Mouse (Mus musculus) right cerebral cortex, postnatal 36 days (tissue): ENCODE data around the gene Zfp365.

Experiments
- DNase-seq, 2 experiments: peaks; one replicate each; pipeline ENCODE4 v3.0.0; 2022; ENCODE audit warnings: low spot score in 2 of 2, mixed read lengths in 1 of 2

Zfp365 gene

DNA sequence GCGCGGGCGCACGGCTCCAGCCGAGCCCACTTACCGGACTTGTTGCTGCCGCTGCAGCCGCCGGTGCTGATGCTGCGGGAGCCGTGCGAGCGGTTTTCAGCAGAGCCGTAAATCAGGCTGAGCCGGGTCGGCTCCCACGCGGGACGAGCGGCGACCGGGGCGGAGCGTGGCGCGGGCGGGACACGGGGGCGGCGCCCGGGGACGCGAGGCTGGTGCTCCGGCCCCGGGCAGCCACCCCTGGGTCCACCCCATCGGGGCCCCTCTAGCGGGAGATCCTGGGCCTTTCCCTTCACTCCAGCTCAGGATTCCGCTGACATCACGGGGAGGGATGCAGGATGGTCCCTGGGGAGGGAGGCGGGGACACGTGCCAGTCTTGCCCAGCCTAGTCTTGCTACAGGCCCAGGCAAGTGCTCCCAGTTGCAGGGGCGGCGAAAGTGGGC, at the start of gene Zfp365:
Gene Zfp365, minus strand, starts transcription at position 326 of the 440 bp plus-strand sequence.
- DNase-seq, result peak; percentile 89 to 90

DNA sequence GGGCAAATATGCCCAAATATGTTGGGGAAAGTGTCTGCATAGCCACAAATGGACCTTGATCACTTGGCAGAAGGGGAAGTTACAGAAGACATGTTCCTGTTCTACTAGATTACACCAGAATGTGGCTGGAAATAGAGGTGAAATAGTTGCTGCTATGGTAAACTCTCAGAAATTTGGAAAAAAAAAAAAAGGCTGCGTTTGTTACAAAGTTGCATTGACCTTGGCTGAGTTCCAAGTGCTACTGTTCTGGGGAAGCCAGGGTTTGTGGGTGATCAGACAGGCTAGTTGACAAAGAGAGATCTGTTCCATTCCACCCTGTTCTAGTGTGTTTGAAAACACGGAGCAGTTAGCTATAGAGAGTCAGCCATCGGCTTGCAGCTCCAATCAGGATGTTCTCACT, 47.5 kb upstream of the Zfp365 start:
- no peak for DNase-seq

DNA sequence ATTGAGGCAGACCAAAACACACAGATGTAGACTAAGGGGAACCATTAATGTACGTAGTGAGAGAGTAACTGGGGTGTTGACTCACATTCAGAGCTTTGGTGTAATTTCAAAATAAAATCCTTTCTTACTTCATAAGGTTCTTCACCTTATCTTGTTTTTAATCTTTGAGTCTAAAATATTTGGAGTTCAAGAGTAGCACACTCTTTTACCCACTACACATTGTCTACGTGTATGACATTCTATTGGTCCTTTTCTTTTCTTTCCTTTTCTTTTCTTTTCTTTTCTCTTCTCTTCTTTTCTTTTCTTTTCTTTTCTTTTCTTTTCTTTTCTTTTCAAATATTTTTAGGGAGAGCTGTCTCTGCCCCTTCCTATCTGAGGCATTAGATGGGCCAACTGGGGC, 43.5 kb upstream of the Zfp365 start:
- no peak for DNase-seq

DNA sequence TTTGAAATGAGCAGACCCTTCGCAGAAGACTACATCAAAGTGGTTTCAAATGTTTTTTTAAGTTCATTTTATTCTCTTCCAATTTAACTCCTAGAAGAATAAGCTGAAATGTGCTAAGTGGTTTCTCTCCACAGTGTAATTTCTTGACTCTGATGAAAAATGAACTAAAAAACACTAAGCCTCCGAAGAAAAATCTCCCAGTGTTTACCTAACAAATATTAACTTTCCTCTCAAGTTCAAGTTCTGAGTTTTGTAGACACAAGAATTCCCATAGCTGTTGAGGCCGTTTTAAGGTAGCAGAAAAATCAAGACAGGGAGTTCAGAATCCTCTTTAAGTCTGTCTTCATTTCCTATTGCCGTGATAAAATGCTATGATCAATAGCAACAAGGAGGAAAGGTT, 39.2 kb upstream of the Zfp365 start:
- DNase-seq, result no peak

DNA sequence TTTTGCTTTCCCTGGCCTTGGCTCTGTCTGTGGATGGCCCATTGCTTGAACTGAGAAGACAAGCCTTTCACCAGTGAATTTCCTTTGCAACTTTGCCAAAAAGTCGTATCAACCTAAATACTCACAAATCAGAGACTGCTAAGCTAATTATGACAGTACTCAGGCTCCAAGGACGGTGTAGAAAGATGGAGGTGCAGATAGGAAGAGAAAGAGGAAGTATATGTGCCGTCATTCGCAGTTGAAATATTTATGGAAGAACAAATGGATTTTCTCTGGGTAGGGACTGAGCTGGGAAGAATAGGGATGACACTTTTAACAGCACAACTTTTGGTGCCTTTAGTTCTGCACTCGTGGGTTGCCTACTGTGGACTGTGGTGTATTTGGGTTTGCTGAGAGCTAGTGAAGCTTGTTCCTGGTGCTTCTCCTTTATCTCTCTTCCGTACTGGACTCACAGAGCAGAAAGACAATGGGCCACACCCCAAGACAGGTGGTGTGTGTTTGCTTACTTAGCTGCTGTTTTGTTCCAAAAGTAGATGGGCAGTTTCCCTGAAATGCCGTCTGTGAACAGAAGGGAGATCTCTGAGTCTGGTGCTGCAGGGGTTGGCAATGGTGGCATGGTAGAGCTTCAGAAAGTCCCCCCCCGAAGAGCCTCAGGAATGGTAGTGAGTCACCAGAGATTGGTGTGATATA, 37.7 kb upstream of the Zfp365 start:
- no peak for DNase-seq

DNA sequence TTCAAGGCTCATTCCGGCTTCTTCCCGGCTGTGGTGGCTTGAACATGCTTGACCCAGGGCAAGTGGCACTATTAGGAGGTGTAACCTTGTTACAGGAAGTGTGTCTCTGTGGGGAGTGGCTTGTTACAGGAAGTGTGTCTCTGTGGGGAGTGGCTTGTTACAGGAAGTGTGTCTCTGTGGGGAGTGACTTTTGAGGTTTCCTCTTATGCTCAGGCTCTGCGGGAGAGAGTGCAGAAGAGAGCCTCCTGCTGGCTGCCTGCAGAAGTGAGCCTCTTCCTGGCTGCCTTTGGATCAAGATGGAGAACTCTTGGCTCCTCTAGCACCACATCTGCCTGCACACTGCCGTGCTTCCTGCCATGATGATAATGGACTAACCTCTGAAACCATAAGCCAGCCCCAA, 31.1 kb upstream of the Zfp365 start:
- DNase-seq, result no peak

DNA sequence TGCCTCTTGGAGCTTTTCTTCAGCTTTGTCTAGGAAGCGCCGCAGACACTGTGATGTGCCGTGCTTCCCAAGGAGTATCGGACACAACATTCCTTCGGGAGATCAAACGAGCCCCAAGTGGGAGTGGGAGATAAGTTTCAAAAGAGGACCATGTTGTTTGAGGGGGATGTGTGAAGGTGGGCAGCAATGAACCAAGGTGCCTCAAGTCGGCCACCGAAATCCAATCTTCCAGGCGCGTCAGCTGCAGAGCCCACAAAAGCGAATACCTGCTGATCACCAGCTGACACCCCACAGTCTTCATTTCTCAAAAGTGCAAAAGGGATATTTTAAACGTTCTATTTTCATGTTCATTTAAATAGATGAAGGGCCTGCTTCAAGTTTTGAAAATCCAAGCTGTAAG, 27.1 kb upstream of the Zfp365 start:
- no peak for DNase-seq

DNA sequence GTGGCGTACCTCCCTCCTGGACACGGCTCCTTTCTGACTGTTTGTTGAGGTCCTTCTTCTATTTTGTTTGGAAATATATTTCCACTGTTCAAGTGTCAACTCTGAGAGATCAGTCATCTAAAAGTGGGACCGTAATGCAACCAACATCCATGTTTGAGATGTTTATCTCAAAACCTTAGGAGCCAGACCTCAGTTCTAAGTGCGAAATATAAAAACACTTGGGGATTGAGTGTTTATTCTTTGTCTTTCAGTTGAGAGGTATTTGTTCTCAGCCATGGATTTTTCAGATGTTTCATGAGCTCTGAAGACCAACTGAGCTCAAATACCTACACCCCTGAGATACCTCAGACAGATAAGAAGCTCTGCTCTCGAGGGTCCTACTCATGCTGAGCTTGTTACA, 25.3 kb upstream of the Zfp365 start:
- no peak for DNase-seq

DNA sequence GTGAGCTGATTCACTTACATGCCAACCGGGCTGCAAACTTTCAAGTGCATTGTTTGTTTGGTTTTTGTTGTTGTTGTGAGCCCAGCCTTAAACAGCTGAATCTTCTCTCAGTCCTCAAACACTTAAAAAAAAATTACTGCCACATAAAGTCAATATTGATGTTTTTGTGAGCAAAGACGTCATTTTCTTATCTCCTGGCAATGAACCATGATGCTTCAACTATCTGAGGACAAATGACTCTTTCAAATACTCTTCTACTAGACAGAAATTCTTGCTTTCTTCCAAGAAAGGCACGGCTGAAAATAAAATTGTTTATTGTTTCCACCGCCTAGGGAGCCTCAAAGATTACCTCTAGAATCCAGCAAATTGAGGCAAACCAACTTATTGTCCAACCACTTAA, 24.5 kb upstream of the Zfp365 start:
- no peak for DNase-seq

DNA sequence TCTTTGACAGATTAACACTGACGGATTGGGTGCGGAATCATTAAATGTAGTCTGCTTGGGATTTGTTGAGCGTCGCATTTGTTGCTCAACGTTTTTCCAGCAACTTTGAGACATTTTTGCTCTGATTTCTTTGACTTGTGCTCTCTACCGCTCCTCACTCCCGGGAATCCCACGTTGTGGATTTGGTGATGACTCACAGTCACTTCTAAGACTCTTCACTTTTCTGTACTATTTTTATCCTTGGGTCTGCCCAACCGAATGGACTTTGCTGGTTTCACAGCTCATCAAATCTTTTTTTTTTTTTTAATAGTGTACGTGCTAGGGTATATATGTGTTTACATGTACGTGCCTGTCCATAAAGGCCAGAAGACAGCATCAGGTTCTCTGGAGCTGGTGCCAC, 20.3 kb upstream of the Zfp365 start:
- no peak for DNase-seq

DNA sequence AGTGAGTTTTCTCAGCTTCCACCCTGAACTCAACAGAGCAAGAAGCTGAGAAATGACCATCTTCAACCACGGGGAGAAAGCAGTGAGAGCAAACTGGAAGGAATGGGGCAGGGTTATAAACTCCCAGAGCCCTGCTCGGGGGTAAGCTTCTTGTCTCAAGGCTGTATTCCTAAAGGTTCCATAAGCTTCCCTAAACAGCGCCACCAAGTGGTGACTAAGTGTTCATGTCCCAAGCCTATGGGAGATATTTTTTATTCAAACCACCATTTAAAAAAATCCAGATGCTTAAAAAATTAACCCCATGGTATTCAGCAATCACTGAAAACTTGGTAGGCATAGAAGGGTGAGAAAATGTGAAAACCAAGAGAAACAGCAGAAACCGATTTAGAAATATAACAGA, 18.9 kb upstream of the Zfp365 start:
- no peak for DNase-seq

DNA sequence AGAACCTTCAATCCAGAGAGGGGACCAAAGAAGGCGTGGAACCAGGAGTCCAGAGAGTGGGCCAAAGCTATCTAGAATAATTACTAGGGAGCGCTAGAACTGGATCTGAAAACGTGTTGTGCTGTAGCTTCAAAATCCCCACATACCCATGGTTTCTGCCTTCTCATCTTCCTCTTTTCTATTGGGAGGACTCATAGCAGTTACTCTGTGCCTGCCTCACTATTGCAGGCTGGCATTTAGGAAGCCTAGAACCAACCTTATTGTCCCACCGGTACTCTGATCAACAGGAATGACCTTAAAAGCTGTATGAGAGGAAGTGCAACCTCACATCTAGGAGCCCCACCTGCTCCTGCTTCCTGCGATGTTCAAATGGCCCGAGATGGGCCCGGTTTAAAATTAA, 16.1 kb upstream of the Zfp365 start:
- no peak for DNase-seq

DNA sequence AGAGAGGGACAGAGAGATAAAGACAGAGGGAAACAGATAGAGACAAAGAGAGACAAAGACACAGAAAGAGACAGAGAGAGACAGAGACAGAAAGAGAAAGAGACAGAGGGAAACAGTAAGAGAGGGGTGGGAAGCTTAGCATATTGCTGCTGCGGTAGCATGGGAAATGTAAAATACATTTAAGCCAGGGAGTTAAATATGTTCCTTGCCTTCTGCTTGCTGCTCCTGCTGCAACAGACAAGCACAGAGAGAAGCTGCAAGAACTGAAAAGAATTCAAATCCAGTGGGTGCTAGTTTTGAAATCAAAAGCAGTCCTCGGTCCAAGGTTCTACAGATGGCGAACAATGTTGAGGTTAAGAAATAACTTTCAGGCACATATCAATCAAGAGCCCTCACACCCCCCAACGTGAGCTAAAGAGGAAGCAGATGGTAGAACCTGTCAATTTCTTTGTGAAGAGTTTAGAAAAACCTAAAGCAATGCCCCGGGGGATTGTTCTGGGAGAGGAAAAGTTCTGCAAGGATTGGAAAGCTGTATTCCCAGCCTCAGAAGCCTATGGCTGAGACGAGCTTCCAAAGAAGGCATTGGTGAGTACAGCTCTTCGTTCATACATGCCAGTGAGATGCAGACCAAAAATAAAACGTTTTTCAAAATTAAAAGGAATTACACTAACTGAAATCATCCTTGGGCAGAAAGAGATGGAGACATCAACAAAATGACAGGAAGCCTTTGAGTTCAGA, 15.4 kb upstream of the Zfp365 start:
- no peak for DNase-seq

DNA sequence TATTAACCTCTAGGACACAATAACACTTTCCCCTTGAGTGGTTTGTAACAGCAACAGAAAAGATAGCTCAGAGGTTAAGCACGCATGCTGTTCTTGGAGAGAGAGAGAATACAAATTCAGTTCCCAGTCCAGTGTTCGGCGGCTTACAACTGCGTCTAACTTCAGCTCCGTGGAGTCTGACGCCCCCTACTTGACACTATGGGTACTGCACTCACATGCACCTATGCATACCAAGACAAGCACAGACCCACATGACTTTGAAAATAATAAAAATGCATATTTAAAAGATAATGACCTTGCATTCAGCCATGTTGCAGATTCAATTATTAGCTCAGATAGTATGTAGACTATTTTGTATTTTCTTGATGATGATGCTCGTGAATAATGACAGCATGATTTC, 11.6 kb upstream of the Zfp365 start:
- DNase-seq, result no peak

DNA sequence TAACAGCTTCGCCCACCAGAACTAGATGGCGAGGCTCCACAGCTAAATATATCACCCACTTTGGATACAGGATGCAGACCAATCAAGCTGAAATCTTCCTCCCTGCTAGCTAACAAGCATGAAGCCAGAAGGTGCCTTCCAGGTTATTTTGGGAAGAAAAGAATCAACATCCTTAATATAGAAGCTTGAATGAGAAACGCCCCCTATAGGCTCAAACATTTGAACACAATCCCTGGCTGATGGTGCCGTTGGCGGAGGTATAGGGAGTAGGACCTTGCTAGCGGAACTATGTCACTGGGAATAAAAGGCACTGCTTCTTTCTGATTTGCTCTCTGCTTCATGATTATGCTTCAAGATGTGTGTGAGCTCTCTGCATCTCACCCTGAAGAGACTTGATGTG, 9.3 kb upstream of the Zfp365 start:
- DNase-seq, result no peak

DNA sequence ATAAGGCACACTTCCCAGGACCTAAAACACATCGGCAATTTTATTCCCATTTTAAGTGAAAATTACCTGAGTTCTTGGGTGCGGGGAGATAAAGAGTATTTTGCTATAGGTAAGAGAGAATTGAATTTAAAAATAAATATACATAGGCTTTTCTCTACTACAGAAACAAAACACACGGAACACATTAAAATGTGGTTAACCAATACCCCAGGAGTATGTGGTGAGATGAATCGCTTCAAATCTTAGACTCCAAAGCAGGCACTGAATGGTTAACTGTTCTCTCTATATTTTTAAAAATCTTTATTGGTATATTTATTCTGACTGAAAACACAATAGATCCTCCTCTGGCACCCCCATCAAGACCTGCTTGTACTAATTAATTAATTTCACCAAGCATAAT, 7.2 kb upstream of the Zfp365 start:
- no peak for DNase-seq

DNA sequence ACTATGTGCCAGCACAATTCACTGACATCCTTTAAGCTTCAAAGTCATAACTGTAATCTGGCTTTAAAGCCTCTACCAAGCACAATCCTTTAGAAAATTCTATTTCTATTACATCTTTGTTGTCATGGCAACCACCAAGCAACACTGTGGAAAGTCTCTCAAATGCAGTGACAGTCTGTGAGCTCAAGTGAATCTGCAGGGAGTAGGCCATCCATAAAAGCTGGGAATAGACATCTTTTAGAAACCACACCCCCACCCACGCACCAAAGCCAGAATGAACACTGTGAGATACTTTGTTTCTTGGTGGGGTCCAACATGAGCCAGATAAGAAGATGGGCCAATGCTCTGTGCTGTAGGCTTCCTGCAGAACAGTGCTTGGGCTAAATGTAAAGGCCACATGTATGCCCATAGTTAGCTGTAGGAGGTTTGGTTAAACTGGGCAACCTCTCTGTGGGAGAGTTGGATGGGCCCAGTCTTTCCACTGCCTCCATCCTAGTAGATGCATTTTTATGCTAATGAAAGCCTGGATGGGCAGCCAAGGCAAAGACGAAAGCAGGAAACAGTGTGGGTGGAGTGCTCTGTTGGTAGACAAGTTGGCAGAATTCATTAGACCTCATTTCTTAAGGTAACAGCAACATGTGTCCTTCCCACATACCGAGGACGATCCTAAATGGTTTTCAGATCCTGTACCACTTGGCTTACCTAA, 5.9 kb upstream of the Zfp365 start:
- peak; percentile 62 to 77 for DNase-seq

DNA sequence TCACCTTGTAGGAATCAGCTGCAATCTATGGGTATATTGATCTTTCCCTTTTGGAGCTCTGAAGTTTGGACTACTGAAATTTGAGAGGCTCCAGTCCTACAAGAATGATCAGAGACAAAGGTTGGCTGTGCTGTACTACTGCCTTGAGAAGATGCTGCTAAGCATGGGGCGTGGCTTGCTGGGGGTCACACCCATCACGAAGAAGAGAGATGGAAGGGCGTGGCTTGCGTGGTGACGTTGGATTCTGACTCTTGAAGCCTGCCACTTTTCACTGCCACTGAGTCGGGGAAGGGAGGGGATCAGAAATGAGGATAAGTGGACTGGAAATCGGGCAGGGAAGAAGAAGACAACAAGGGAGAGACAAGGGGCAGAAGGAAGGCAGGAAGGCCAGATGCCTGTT, 4.9 kb upstream of the Zfp365 start:
- DNase-seq, result no peak

DNA sequence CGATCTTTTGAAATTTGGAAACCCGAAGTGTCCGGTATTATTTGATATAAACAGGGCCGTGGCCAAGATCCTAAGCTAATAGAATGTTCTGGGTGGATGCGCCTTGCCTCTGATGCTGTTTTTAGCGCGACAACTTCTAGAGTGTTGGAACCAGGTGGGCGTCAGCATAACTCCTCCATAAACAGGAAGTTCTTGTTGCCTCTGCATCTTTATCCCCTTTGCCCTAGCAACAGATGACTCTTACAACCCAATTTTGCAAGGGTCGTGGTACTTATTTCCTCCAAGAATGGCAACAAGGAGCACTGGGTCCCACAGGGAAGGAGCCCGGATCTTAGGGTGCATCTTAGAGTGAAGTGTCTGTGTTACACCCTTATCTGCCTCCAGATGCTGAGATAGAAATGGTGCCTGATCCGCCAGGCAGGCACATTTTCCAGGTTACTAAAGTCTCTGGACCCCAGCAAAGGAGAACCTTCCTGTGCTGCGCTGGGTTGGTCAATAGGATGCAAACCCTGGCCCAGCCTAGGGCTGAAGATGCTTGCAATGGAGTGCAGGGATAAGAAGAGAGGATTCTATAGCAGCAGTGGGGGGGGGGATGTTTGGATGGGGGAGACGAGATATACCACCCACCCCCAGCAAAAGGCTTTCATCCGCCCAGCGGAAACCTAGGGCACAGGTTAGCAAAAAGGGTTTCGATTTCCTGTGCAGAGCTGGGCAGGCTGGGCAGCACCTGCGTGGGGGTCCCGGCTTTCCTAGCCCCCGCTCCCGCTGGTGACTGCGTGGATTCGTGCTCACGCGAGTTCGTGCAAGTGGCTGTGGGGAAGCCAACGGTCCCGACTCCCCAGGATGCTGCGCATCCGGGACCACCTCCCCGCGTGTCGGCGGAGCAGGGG, 770 bp downstream of the Zfp365 start:
- DNase-seq, result no peak

DNA sequence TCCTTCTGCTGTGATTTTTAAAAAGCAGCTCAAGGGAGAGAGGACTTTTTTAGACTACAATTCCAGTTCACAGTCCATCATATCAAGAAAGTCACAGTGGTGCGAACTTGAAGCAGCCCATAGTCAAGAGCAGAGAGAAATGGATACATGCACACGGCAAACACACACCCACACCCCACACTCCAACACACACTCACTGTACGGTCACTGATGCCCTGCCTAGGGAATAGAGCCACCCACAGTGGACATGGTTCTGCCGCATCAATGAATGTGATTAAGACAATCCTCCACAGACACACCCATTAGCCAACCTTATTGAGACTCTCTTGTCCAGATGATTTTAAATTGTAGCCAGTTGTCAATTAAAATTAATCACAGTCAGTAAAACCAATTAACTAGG, 4.5 kb downstream of the Zfp365 start:
- DNase-seq, result no peak

DNA sequence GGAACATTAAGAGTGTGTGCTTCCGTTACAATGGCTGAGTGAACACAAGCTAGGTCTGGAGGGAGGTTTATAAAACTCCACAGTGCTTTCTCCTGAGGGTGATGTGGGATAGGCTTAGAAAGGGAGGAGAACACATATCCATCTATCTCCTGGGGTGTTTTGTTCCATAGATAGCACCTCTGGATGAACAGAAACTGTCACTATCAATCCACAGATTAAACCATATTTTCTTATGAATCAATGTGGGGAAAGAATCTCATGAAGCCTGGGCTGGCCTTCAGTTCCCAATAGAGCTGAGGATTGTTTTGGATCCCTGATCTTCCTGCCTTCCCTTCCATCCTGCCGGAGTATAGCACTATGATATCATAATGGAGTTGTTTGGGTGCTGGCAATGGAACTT, 5.5 kb downstream of the Zfp365 start:
- DNase-seq, result no peak

DNA sequence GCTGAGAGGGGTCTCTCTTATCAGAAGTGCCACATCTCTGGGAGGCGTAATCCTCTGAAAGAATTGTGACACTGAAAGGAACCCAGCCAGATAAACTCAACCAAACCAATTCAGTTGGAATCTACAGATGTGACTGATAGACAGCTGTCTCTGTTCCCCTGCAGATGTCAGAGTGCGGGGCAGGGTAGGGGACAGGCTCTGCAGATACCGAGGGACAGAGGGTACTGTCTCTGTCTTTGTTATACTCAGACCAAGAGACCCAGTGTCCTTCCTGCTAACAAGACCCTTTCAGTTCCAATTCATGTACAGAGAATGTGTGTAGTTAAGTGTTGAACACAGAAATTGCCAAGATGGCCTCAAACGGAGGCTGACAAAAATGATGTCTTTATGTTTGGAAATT, 6.4 kb downstream of the Zfp365 start:
- DNase-seq, result no peak
